Mouse (Mus musculus): Measurements from ENCODE around the gene Ergic1. TPM values are rescaled to one million over a fixed set of nuclear protein-coding genes. Genes with fewer than 3 reads are reported as not detected.

The Ergic1 gene
- polyA plus RNA-seq, 1 experiment: 80.2 TPM

DNA sequence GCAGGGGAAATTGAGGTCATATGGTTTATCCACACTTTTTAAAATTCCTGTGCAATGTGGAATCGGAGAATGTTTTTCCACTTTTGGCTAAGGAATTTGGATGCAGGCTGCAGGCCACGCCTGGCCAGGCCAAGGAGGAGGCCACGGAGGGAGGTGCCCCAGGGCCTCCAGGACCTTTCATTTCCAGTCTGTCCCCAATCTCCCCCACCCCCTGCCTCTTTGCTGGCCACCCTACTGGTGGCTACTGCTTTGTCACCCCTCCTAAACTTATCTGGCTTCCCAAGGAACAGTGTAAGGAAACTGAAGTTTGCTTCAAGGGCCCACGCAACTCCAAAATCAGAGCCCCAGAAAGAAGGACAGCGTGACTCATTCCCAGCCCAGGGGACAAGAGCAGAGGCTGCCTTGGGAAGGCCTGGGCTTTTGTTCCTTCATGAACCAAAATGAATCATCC lies 31.5 kb upstream of the Ergic1 start:
- TF ChIP-seq CTCF (IDR thresholded peaks at IDR 0.05; ENCODE audit: borderline replicate concordance, control insufficient read depth, extremely low read depth, insufficient read depth, low read length, poor library complexity): no peak
- no peak for DNase-seq
- H3K36me3 ChIP-seq (ENCODE audit: control insufficient read depth, insufficient read depth, low read length): no peaks in the 10 kb centered on the region
- no peaks in the 10 kb centered on the region for H3K27me3 ChIP-seq (ENCODE audit: control insufficient read depth, insufficient read depth, low read length)
- H3K4me1 ChIP-seq (replicated peaks; ENCODE audit: control insufficient read depth, insufficient read depth, low read length): peaks cover 16% of the 10 kb centered on the region
- H3K4me3 ChIP-seq (ENCODE audit: control insufficient read depth, insufficient read depth, low read length): no peak overlapping the region
- H3K27ac ChIP-seq (ENCODE audit: control insufficient read depth, insufficient read depth, low read length): no peak overlapping the region
- WGBS: 96% methylated on average over 5 of the region's 5 CpGs

GRCm38 (mm10) chr17:26530590-26531081 lies 30.7 kb upstream of the Ergic1 start:
- no peak for DNase-seq
- Histone ChIP-seq H3K4me3 (ENCODE audit: control insufficient read depth, insufficient read depth, low read length) (no peak overlapping the region), H3K27me3 (ENCODE audit: control insufficient read depth, insufficient read depth, low read length) (no peaks in the 10 kb centered on the region), H3K27ac (ENCODE audit: control insufficient read depth, insufficient read depth, low read length) (no peak overlapping the region), H3K4me1 (replicated peaks; ENCODE audit: control insufficient read depth, insufficient read depth, low read length) (peaks cover 16% of the 10 kb centered on the region), H3K36me3 (ENCODE audit: control insufficient read depth, insufficient read depth, low read length) (no peaks in the 10 kb centered on the region)
- TF ChIP-seq CTCF (IDR thresholded peaks at IDR 0.05; ENCODE audit: borderline replicate concordance, control insufficient read depth, extremely low read depth, insufficient read depth, low read length, poor library complexity) (no peak), POLR2A (IDR thresholded peaks at IDR 0.05; ENCODE audit: control insufficient read depth, extremely low read depth, insufficient read depth, low read length, poor library complexity) (no peak)
- 86% methylated on average over 3 of the region's 3 CpGs for WGBS

DNA sequence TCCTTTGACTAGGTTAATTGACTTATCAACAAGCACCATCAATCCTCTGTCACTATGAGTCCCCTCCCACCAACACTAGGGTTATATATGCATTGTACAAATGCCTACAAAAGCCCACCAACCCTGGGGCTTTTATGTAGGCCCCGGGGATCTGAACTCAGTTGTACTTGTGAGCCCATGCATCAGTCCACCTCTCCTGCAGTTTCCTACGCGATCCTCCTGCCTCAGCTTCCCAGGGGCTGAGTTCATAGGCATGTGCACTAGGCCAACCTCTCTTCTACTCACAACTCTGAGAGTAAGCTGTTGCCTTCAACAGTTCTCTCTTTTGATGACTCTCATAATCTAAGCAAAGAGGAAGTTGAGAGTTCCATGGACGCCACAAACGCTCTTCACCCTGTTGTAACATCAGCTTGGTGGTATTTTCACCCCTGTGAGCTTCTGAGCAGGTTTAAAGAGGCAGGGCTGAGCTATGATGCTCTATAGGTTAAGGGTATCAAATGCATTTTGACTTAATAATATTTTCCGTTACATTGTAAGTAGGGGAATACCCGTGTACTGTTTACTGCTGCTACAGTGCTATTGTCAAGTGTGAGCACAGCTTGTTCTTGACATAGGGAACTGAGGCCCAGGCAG lies 29.8 kb upstream of the Ergic1 start:
- peaks cover 16% of the 10 kb centered on the region for H3K4me1 ChIP-seq (replicated peaks; ENCODE audit: control insufficient read depth, insufficient read depth, low read length)
- peak overlapping the region; percentile 70; the same call in 1 of the 2 replicates for H3K27ac ChIP-seq (ENCODE audit: control insufficient read depth, insufficient read depth, low read length)
- no peak for DNase-seq
- TF ChIP-seq POLR2A (IDR thresholded peaks at IDR 0.05; ENCODE audit: control insufficient read depth, extremely low read depth, insufficient read depth, low read length, poor library complexity): no peak
- no peak for TF ChIP-seq CTCF (IDR thresholded peaks at IDR 0.05; ENCODE audit: borderline replicate concordance, control insufficient read depth, extremely low read depth, insufficient read depth, low read length, poor library complexity)
- WGBS: 64% methylated on average over 7 of the region's 7 CpGs
- H3K27me3 ChIP-seq (ENCODE audit: control insufficient read depth, insufficient read depth, low read length): no peaks in the 10 kb centered on the region
- no peaks in the 10 kb centered on the region for H3K36me3 ChIP-seq (ENCODE audit: control insufficient read depth, insufficient read depth, low read length)
- H3K4me3 ChIP-seq (ENCODE audit: control insufficient read depth, insufficient read depth, low read length): no peak overlapping the region

DNA sequence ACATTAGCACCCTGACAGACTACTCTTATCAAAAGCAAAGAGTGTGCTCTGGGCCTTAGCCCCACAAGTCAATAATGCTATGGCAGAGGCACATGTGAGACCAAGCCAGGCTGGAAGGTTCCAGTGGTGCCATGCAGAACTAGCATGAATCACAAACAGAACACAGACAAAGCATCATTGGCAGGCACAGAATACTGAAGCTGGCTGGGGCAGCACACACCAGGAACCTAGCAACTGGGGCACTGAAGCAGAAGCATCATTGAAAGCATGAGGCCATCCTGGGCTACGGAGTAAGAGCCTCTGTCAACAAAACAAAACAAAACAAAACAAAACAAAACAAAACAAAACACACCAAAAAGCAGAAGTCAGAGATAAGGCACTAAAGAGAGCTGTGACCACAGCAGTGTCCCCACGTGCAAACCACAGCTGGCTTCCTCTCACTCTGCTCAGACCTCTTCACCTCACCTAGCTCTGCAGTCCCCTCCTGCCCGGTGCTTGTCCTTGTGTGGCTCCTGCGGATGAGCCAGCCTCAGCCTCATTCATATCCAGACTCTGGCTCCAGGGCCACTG lies 28.7 kb upstream of the Ergic1 start:
- no peak overlapping the region for H3K4me3 ChIP-seq (ENCODE audit: control insufficient read depth, insufficient read depth, low read length)
- H3K4me1 ChIP-seq (replicated peaks; ENCODE audit: control insufficient read depth, insufficient read depth, low read length): peaks cover 16% of the 10 kb centered on the region

DNA sequence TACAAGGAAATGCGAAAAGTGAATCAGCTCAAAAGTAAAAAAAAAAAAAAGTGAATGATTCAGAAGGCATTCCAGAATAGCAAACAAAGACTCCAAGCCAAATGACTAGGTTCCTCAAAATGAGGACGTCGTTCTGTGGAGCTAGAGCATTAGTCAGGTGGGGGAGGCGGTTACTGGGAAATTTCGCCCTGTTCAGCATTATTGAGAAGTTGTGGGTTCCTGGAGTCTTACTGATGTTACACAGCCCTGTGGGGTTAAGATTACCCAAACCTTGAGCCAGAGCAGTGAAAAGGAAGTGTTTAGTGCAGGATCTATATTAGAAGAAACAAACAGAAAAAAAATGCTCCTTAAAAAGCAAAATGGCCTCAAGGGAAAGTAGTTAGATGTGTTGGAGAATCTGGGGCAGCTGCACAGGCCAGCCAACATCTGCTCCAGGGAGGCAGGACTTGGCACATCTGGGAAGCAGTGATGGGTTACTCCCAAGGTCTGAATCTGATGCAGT lies 27.4 kb upstream of the Ergic1 start:
- TF ChIP-seq POLR2A (IDR thresholded peaks at IDR 0.05; ENCODE audit: control insufficient read depth, extremely low read depth, insufficient read depth, low read length, poor library complexity) (no peak), CTCF (IDR thresholded peaks at IDR 0.05; ENCODE audit: borderline replicate concordance, control insufficient read depth, extremely low read depth, insufficient read depth, low read length, poor library complexity) (no peak)
- no peak overlapping the region for H3K4me3 ChIP-seq (ENCODE audit: control insufficient read depth, insufficient read depth, low read length)
- peaks cover 16% of the 10 kb centered on the region for H3K4me1 ChIP-seq (replicated peaks; ENCODE audit: control insufficient read depth, insufficient read depth, low read length)
- H3K27ac ChIP-seq (ENCODE audit: control insufficient read depth, insufficient read depth, low read length): no peak overlapping the region
- no peak for DNase-seq
- no peaks in the 10 kb centered on the region for H3K27me3 ChIP-seq (ENCODE audit: control insufficient read depth, insufficient read depth, low read length)
- no peaks in the 10 kb centered on the region for H3K36me3 ChIP-seq (ENCODE audit: control insufficient read depth, insufficient read depth, low read length)
- WGBS: 47% methylated on average over 5 of the region's 5 CpGs

More for the DNA sequence above, 28.7 kb upstream of the Ergic1 start:
- H3K27me3 ChIP-seq (ENCODE audit: control insufficient read depth, insufficient read depth, low read length): no peaks in the 10 kb centered on the region
- TF ChIP-seq CTCF (IDR thresholded peaks at IDR 0.05; ENCODE audit: borderline replicate concordance, control insufficient read depth, extremely low read depth, insufficient read depth, low read length, poor library complexity) (no peak), POLR2A (IDR thresholded peaks at IDR 0.05; ENCODE audit: control insufficient read depth, extremely low read depth, insufficient read depth, low read length, poor library complexity) (no peak)
- no peaks in the 10 kb centered on the region for H3K36me3 ChIP-seq (ENCODE audit: control insufficient read depth, insufficient read depth, low read length)
- WGBS: 29% methylated on average over 4 of the region's 4 CpGs
- H3K27ac ChIP-seq (ENCODE audit: control insufficient read depth, insufficient read depth, low read length): no peak overlapping the region; the same call in 1 of the 2 replicates
- no peak for DNase-seq

- no peak for DNase-seq
- TF ChIP-seq CTCF (IDR thresholded peaks at IDR 0.05; ENCODE audit: borderline replicate concordance, control insufficient read depth, extremely low read depth, insufficient read depth, low read length, poor library complexity) (no peak), POLR2A (IDR thresholded peaks at IDR 0.05; ENCODE audit: control insufficient read depth, extremely low read depth, insufficient read depth, low read length, poor library complexity) (no peak)
- no peak overlapping the region for H3K4me3 ChIP-seq (ENCODE audit: control insufficient read depth, insufficient read depth, low read length)
- peaks cover 16% of the 10 kb centered on the region for H3K4me1 ChIP-seq (replicated peaks; ENCODE audit: control insufficient read depth, insufficient read depth, low read length)
- no peaks in the 10 kb centered on the region for H3K36me3 ChIP-seq (ENCODE audit: control insufficient read depth, insufficient read depth, low read length)
- no peaks in the 10 kb centered on the region for H3K27me3 ChIP-seq (ENCODE audit: control insufficient read depth, insufficient read depth, low read length)
- WGBS: 98% methylated on average over 5 of the region's 5 CpGs
- no peak overlapping the region for H3K27ac ChIP-seq (ENCODE audit: control insufficient read depth, insufficient read depth, low read length)
Measured at GRCm38 (mm10) chr17:26534695-26535094, 26.6 kb upstream of the Ergic1 start.

Data from thymus, adult 2 months (tissue).